Mouse (Mus musculus): ENCODE results near the gene Slamf7. TPM values are rescaled to one million over a fixed set of nuclear protein-coding genes. Genes with fewer than 3 reads are reported as not detected.

Gene Slamf7
- polyA plus RNA-seq, 1 experiment from 2014 or later = 1.9 TPM

- H3K4me1 ChIP-seq (ENCODE audit: control insufficient read depth, low read depth, low read length) = no peaks in the 10 kb centered on the region
- H3K4me2 ChIP-seq (ENCODE audit: low read depth, low read length) = no peak overlapping the region
- 62% methylated on average over 7 of the region's 7 CpGs for WGBS (ENCODE audit: insufficient replicate concordance)
- no peak for ATAC-seq (ENCODE audit: low read depth)
- no peaks in the 10 kb centered on the region for H3K9me3 ChIP-seq (replicated peaks; ENCODE audit: control insufficient read depth, low read length)
- no peak overlapping the region for H3K4me3 ChIP-seq (ENCODE audit: low read depth, low read length)
- no peaks in the 10 kb centered on the region for H3K36me3 ChIP-seq (ENCODE audit: control insufficient read depth, insufficient read depth)
- no peak overlapping the region for H3K27ac ChIP-seq (ENCODE audit: low read length)
- no peak overlapping the region for H3K9ac ChIP-seq (ENCODE audit: low read depth, low read length)
- H3K27me3 ChIP-seq (ENCODE audit: control insufficient read depth, insufficient read depth, low read depth, low read length) = no peaks in the 10 kb centered on the region
These were observed 22.8 kb downstream of the Slamf7 start for GRCm38 (mm10) chr1:171630041-171630440.

- H3K4me3 ChIP-seq (ENCODE audit: low read depth, low read length) = no peak overlapping the region
These were observed 23.7 kb downstream of the Slamf7 start for GRCm38 (mm10) chr1:171629168-171629567.

GRCm38 (mm10) chr1:171627801-171628200 is 25.0 kb downstream of the Slamf7 start:
- no peak overlapping the region for H3K4me3 ChIP-seq (ENCODE audit: low read depth, low read length)
- H3K9ac ChIP-seq (ENCODE audit: low read depth, low read length) = no peak overlapping the region
- WGBS (ENCODE audit: insufficient replicate concordance) = 38% methylated on average over 3 of the region's 3 CpGs
- no peak overlapping the region for H3K4me2 ChIP-seq (ENCODE audit: low read depth, low read length)
- no peaks in the 10 kb centered on the region for H3K4me1 ChIP-seq (ENCODE audit: control insufficient read depth, low read depth, low read length)
- H3K27me3 ChIP-seq (ENCODE audit: control insufficient read depth, insufficient read depth, low read depth, low read length) = no peaks in the 10 kb centered on the region
- ATAC-seq (ENCODE audit: low read depth) = no peak
- no peaks in the 10 kb centered on the region for H3K9me3 ChIP-seq (replicated peaks; ENCODE audit: control insufficient read depth, low read length)
- H3K27ac ChIP-seq (ENCODE audit: low read length) = no peak overlapping the region
- no peaks in the 10 kb centered on the region for H3K36me3 ChIP-seq (ENCODE audit: control insufficient read depth, insufficient read depth)

More at GRCm38 (mm10) chr1:171629168-171629567, 23.7 kb downstream of the Slamf7 start:
- no peaks in the 10 kb centered on the region for H3K4me1 ChIP-seq (ENCODE audit: control insufficient read depth, low read depth, low read length)
- H3K36me3 ChIP-seq (ENCODE audit: control insufficient read depth, insufficient read depth) = no peaks in the 10 kb centered on the region
- no peaks in the 10 kb centered on the region for H3K9me3 ChIP-seq (replicated peaks; ENCODE audit: control insufficient read depth, low read length)
- no peak overlapping the region for H3K4me2 ChIP-seq (ENCODE audit: low read depth, low read length)
- WGBS (ENCODE audit: insufficient replicate concordance) = 35% methylated on average over 6 of the region's 6 CpGs
- no peak for ATAC-seq (ENCODE audit: low read depth)
- no peaks in the 10 kb centered on the region for H3K27me3 ChIP-seq (ENCODE audit: control insufficient read depth, insufficient read depth, low read depth, low read length)
- H3K27ac ChIP-seq (ENCODE audit: low read length) = no peak overlapping the region
- no peak overlapping the region for H3K9ac ChIP-seq (ENCODE audit: low read depth, low read length)

GRCm38 (mm10) chr1:171620091-171620490 is 32.7 kb downstream of the Slamf7 start:
- Histone ChIP-seq H3K4me1 (ENCODE audit: control insufficient read depth, low read depth, low read length) (no peaks in the 10 kb centered on the region), H3K27me3 (ENCODE audit: control insufficient read depth, insufficient read depth, low read depth, low read length) (no peaks in the 10 kb centered on the region), H3K9me3 (replicated peaks; ENCODE audit: control insufficient read depth, low read length) (no peaks in the 10 kb centered on the region), H3K4me3 (ENCODE audit: low read depth, low read length) (no peak overlapping the region), H3K36me3 (ENCODE audit: control insufficient read depth, insufficient read depth) (no peaks in the 10 kb centered on the region), H3K9ac (ENCODE audit: low read depth, low read length) (no peak overlapping the region), H3K4me2 (ENCODE audit: low read depth, low read length) (no peak overlapping the region), H3K27ac (ENCODE audit: low read length) (no peak overlapping the region)
- WGBS (ENCODE audit: insufficient replicate concordance) = 70% methylated on average over 6 of the region's 6 CpGs
- ATAC-seq (ENCODE audit: low read depth) = no peak

GRCm38 (mm10) chr1:171619645-171620044 is 33.2 kb downstream of the Slamf7 start:
- Histone ChIP-seq H3K4me1 (ENCODE audit: control insufficient read depth, low read depth, low read length) (no peaks in the 10 kb centered on the region), H3K9ac (ENCODE audit: low read depth, low read length) (no peak overlapping the region), H3K27me3 (ENCODE audit: control insufficient read depth, insufficient read depth, low read depth, low read length) (no peaks in the 10 kb centered on the region), H3K4me2 (ENCODE audit: low read depth, low read length) (no peak overlapping the region), H3K36me3 (ENCODE audit: control insufficient read depth, insufficient read depth) (no peaks in the 10 kb centered on the region), H3K27ac (ENCODE audit: low read length) (no peak overlapping the region), H3K4me3 (ENCODE audit: low read depth, low read length) (no peak overlapping the region), H3K9me3 (replicated peaks; ENCODE audit: control insufficient read depth, low read length) (no peaks in the 10 kb centered on the region)
- no peak for ATAC-seq (ENCODE audit: low read depth)
- WGBS (ENCODE audit: insufficient replicate concordance) = 25% methylated on average over 3 of the region's 3 CpGs

GRCm38 (mm10) chr1:171619001-171619400 is 33.8 kb downstream of the Slamf7 start:
- WGBS (ENCODE audit: insufficient replicate concordance) = 36% methylated on average over 8 of the region's 8 CpGs
- ATAC-seq (ENCODE audit: low read depth) = no peak

GRCm38 (mm10) chr1:171616881-171617515 is 35.8 kb downstream of the Slamf7 start:
- WGBS (ENCODE audit: insufficient replicate concordance) = 50% methylated on average over 11 of the region's 11 CpGs
- Histone ChIP-seq H3K27me3 (ENCODE audit: control insufficient read depth, insufficient read depth, low read depth, low read length) (no peaks in the 10 kb centered on the region), H3K36me3 (ENCODE audit: control insufficient read depth, insufficient read depth) (no peaks in the 10 kb centered on the region), H3K4me2 (ENCODE audit: low read depth, low read length) (no peak overlapping the region), H3K9ac (ENCODE audit: low read depth, low read length) (no peak overlapping the region), H3K4me1 (ENCODE audit: control insufficient read depth, low read depth, low read length) (no peaks in the 10 kb centered on the region), H3K4me3 (ENCODE audit: low read depth, low read length) (no peak overlapping the region), H3K9me3 (replicated peaks; ENCODE audit: control insufficient read depth, low read length) (no peaks in the 10 kb centered on the region), H3K27ac (ENCODE audit: low read length) (no peak overlapping the region)
- no peak for ATAC-seq (ENCODE audit: low read depth)

More at GRCm38 (mm10) chr1:171619001-171619400, 33.8 kb downstream of the Slamf7 start:
- Histone ChIP-seq H3K4me1 (ENCODE audit: control insufficient read depth, low read depth, low read length) (no peaks in the 10 kb centered on the region), H3K4me3 (ENCODE audit: low read depth, low read length) (no peak overlapping the region), H3K27ac (ENCODE audit: low read length) (no peak overlapping the region), H3K9ac (ENCODE audit: low read depth, low read length) (no peak overlapping the region), H3K27me3 (ENCODE audit: control insufficient read depth, insufficient read depth, low read depth, low read length) (no peaks in the 10 kb centered on the region), H3K36me3 (ENCODE audit: control insufficient read depth, insufficient read depth) (no peaks in the 10 kb centered on the region), H3K9me3 (replicated peaks; ENCODE audit: control insufficient read depth, low read length) (no peaks in the 10 kb centered on the region), H3K4me2 (ENCODE audit: low read depth, low read length) (no peak overlapping the region)

GRCm38 (mm10) chr1:171613962-171614361 is 38.9 kb downstream of the Slamf7 start:
- H3K9me3 ChIP-seq (replicated peaks; ENCODE audit: control insufficient read depth, low read length) = no peaks in the 10 kb centered on the region
- H3K4me1 ChIP-seq (ENCODE audit: control insufficient read depth, low read depth, low read length) = no peaks in the 10 kb centered on the region
- H3K27me3 ChIP-seq (ENCODE audit: control insufficient read depth, insufficient read depth, low read depth, low read length) = no peaks in the 10 kb centered on the region
- no peak overlapping the region for H3K9ac ChIP-seq (ENCODE audit: low read depth, low read length)
- H3K4me2 ChIP-seq (ENCODE audit: low read depth, low read length) = no peak overlapping the region
- H3K36me3 ChIP-seq (ENCODE audit: control insufficient read depth, insufficient read depth) = no peaks in the 10 kb centered on the region
- ATAC-seq (ENCODE audit: low read depth) = no peak
- no peak overlapping the region for H3K4me3 ChIP-seq (ENCODE audit: low read depth, low read length)
- H3K27ac ChIP-seq (ENCODE audit: low read length) = no peak overlapping the region
- WGBS (ENCODE audit: insufficient replicate concordance) = 7% methylated on average over 2 of the region's 2 CpGs

- H3K4me1 ChIP-seq (ENCODE audit: control insufficient read depth, low read depth, low read length) = no peaks in the 10 kb centered on the region
- ATAC-seq (ENCODE audit: low read depth) = no peak
- H3K9ac ChIP-seq (ENCODE audit: low read depth, low read length) = no peak overlapping the region
- no peaks in the 10 kb centered on the region for H3K36me3 ChIP-seq (ENCODE audit: control insufficient read depth, insufficient read depth)
- 29% methylated on average over 1 of the region's 1 CpGs for WGBS (ENCODE audit: insufficient replicate concordance)
- H3K4me3 ChIP-seq (ENCODE audit: low read depth, low read length) = no peak overlapping the region
- H3K4me2 ChIP-seq (ENCODE audit: low read depth, low read length) = no peak overlapping the region
- no peaks in the 10 kb centered on the region for H3K27me3 ChIP-seq (ENCODE audit: control insufficient read depth, insufficient read depth, low read depth, low read length)
- H3K9me3 ChIP-seq (replicated peaks; ENCODE audit: control insufficient read depth, low read length) = no peaks in the 10 kb centered on the region
- no peak overlapping the region for H3K27ac ChIP-seq (ENCODE audit: low read length)
These were observed 42.1 kb downstream of the Slamf7 start for GRCm38 (mm10) chr1:171610781-171611180.

All from liver, embryonic 16.5 days (tissue).